Mouse (Mus musculus) thymus, postnatal 25 days (tissue): ENCODE results near the gene Ugt1a5.

ENCODE experiments used
- DNase-seq: peaks from one replicate; pipeline ENCODE4 v3.0.0; 2022

Gene Ugt1a5

DNA sequence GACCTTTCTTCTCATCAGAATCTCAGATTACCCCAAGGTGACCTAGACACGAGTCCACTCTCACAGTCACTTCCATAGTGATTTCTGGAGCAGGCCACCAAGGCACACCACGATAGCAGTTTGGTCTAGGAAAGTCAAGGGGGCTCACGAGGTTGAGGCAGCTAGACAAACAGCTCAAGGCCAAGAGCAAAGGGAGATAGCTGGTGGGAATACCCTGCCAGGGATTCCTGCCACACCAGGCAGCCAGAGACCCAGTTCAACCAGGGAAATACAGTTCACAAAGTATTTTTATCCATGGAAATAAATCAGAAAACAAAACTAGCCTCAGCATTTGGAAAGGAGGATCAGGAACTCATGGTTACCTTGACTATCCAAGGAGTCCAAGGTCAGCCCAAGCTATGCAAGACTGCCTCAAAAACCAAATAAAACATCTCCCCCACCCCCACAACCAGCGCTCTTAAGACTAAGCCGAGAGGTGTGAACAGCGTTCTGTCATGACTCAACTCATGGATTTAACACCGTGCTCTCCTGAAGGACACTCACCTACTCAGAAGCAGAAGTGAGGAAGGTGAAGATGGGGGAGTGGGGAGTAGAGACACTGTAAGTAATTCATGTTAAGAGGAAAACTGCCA is 98.5 kb downstream of the Ugt1a5 start:
- DNase-seq = no peak

- DNase-seq = no peak
These were observed 99.0 kb downstream of the Ugt1a5 start for GRCm38 (mm10) chr1:88264869-88265240.

- DNase-seq = no peak
These were observed 100.3 kb downstream of the Ugt1a5 start for GRCm38 (mm10) chr1:88266123-88266522.

DNA sequence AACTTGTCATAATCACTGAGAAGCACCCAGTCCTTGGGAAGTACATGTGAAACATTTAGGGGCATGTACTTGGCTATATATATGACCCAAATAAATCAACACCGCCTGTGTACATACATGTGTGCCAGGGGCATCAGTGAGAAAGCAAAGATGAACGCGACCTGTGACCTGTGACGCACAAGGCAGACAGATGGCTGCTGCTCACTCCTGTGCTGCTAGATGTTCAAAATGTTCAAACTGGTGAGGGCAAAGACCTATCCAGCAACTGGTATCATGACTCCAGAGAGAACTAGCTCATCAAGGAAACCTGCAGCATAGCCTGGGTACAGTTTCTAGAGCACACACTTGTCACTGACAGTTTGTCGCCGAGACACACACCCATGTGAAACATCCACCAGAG is 101.7 kb downstream of the Ugt1a5 start:
- DNase-seq = no peak

DNA sequence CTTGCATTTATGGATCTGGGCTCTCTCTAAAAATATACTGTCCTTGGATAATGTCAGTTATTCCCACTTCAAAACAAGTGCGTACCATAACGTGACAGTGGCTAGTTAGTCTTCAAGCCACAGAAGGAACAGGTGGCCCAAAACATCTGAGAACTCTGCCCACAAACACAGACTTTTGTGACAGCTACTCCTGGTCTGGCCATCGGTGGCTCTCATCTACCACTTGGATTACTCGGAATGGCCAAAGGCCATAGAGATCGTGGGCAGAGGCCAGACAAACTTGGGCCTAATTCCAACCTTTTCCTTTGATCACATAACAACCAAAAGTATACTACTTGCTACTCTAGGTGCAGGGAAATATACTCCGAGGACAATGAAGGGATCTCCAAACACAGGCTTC is 102.3 kb downstream of the Ugt1a5 start:
- no peak for DNase-seq
